Mouse (Mus musculus): ENCODE data around the gene Ndufb6.

- TF ChIP-seq CTCF (IDR thresholded peaks at IDR 0.05; ENCODE audit: extremely low read depth, insufficient read depth, low read length) = no peak
- TF ChIP-seq POLR2A (IDR thresholded peaks at IDR 0.05; ENCODE audit: extremely low read depth, insufficient read depth, low read length) = no peak
Observed at GRCm38 (mm10) chr4:40233062-40233664, 46.1 kb downstream of the Ndufb6 start.
